Mouse (Mus musculus) spleen, adult 2 months (tissue): ENCODE results near the gene Plpp2. TPM values are rescaled to one million over a fixed set of nuclear protein-coding genes. Genes with fewer than 3 reads are reported as not detected.
A peak's percentile ranks its signal among the peaks of the same experiment; 100 is the strongest.

Source experiments
- DNase-seq, 2 experiments: peaks; one replicate each; pipeline versions ENCODE4 v3.0.0 to v3.0.0-alpha.2; 2012 to 2021; ENCODE audit warnings: low spot score in 2 of 2, low read depth in 1 of 2
- H3K27ac ChIP-seq: fragments of 200-500 bp; 2 replicates; pipeline ENCODE4 v1.5.1; 2012; ENCODE audit warnings: low read length, inconsistent platforms; ENCODE audit not compliant: insufficient read depth
- H3K27me3 ChIP-seq: fragments of 200-500 bp; 2 replicates; pipeline ENCODE4 v1.6.1; 2012; ENCODE audit warnings: mild to moderate bottlenecking, moderate library complexity, low read length, inconsistent platforms; ENCODE audit not compliant: control insufficient read depth, insufficient read depth
- H3K36me3 ChIP-seq: fragments of 200-500 bp; 2 replicates; pipeline ENCODE4 v1.6.1; 2012; ENCODE audit warnings: mild to moderate bottlenecking, low read length, inconsistent platforms; ENCODE audit not compliant: control insufficient read depth, insufficient read depth
- H3K4me1 ChIP-seq: fragments of 200-500 bp; 2 replicates; pipeline ENCODE4 v1.6.1; 2011; ENCODE audit warnings: inconsistent platforms; ENCODE audit not compliant: control insufficient read depth, insufficient read depth, insufficient read length
- H3K4me3 ChIP-seq: fragments of 200-500 bp; 2 replicates; pipeline ENCODE4 v1.5.1; 2011; ENCODE audit warnings: mild to moderate bottlenecking, inconsistent platforms; ENCODE audit not compliant: insufficient read depth, insufficient read length; ENCODE audit errors: extremely low read depth
- CTCF ChIP-seq: fragments of 200-500 bp; IDR thresholded peaks from 2 replicates; pipeline ENCODE4 v1.5.1; 2011; ENCODE audit warnings: mild to moderate bottlenecking, inconsistent platforms; ENCODE audit not compliant: insufficient read depth, insufficient read length, insufficient replicate concordance; ENCODE audit errors: extremely low read depth
- POLR2A ChIP-seq: fragments of 200-500 bp; IDR thresholded peaks from 2 replicates; pipeline ENCODE4 v1.6.1; 2011; ENCODE audit warnings: low read depth, low read length, inconsistent platforms
- WGBS: fragments of 180-500 bp; shearing (Covaris S2); methylation state at CpG from one replicate; pipeline ENCODE4 v1.1.7; 2018; 5-methylcytosine and 5-hydroxymethylcytosine counted together
- polyA plus RNA-seq: library from polyadenylated mRNA; depleted of rRNA; stranded (reverse); fragments of >200 nt; gene quantifications from 2 replicates; pipeline ENCODE4 v1.2.3, GENCODE M21; 2012; rRNA removed

The Plpp2 gene
- 6.7 and 8.9 TPM in 2 replicates for polyA plus RNA-seq

DNA sequence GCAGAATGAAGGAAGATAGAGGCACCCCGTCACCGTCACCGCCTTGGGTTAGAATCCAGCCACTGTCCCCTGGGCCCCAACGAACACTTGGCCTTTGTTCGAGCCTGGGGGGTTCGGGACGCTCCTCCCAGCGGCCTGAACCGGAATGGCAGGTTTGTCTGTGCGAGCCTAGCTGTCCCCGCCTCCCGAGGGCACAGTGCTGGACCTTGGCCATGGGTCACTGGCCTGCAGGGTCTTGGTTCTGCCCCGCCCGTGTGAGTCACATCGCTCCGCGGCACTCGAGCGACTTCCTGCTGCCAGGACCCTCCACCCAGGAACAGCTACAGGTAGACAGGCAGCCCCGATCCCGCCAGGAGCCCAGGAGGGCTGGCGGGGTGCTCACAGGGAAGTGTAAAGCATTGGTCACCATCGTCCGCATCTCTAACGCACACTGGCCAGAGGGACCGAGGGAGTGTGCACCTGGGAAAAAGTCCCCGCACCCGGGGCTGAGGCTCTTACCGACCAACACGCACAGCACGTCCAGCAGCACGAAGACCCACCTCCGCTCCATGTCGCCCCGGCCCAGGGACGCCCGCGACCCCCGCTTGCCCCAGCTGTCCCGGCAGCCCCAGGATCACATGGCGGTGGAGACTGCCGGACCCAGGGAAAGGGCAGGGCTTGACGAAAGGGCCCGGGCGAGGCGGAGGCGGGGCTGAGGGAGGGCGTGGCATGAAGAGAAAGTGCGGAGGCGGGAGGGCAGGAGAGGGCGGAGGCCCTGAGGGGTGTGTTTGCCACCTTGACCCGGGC is at the start of gene Plpp2:
Gene Plpp2 (minus strand): TSS at position 671 of the 786 bp plus-strand sequence.
- Histone ChIP-seq H3K27me3 (no peaks in the 10 kb centered on the region), H3K27ac (no peak within 1 kb of the TSS), H3K4me1 (peaks cover 5% of the 10 kb centered on the region; the same call in 1 of the 2 replicates), H3K4me3 (peak within 1 kb of the TSS; percentile 80), H3K36me3 (no peaks in the 10 kb centered on the region)
- WGBS, result 2% methylated on average over 49 of the region's 52 CpGs
- peak in 1 of 2 experiments; percentile 74 for DNase-seq
- TF ChIP-seq POLR2A, result no peak
- peak; percentile 48; the same call in 1 of the 2 replicates for TF ChIP-seq CTCF

DNA sequence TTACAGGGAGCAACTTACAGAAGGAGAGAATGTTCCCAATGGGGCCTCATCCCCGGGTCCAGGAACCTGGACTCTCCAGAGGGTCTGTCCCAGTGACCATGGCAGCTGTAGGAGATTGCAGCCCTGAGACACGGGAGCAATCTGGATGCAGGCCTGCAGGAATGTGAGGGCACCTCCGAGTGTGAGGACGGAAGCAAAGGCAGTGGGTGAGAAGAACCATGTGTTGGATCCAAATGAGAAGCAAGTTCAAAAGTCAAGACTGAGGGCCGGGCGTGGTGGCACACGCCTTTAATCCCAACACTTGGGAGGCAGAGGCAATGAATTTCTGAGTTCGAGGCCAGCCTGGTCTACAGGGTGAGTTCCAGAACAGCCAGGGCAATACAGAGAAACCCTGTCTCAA is 47.9 kb upstream of the Plpp2 start:
- H3K27ac ChIP-seq, result no peak overlapping the region
- no peaks in the 10 kb centered on the region for H3K27me3 ChIP-seq
- 88% methylated on average over 8 of the region's 8 CpGs for WGBS
- peaks cover 8% of the 10 kb centered on the region; the same call in 1 of the 2 replicates for H3K4me1 ChIP-seq
- TF ChIP-seq POLR2A (no peak), CTCF (no peak)
- no peak for DNase-seq
- no peak overlapping the region for H3K4me3 ChIP-seq
- no peaks in the 10 kb centered on the region for H3K36me3 ChIP-seq

DNA sequence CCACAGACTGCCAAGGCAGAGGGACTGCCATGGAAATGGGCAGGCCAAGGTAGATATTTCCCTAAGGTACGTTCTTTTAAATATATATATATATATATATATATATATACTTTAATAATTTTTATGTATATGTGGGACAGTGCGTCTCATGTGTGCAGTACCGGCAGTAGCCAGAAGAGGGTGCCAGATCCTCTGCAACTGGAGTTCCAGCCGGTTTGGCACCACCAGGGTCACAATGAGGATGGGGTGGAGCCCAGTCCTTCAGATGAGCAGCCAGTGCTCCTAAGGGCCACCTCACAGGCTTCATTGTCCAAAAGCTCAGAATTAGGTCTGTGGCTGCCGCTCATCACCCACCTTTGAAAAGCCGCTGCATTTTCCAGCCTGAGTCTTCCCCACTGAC is 47.2 kb upstream of the Plpp2 start:
- Histone ChIP-seq H3K4me3 (no peak overlapping the region), H3K27me3 (no peaks in the 10 kb centered on the region), H3K4me1 (peaks cover 8% of the 10 kb centered on the region; the same call in 1 of the 2 replicates), H3K36me3 (no peaks in the 10 kb centered on the region), H3K27ac (no peak overlapping the region)
- WGBS, result 61% methylated on average over 6 of the region's 6 CpGs
- DNase-seq, result peak in 1 of 2 experiments; percentile 7
- TF ChIP-seq POLR2A (no peak), CTCF (peak; percentile 41; the same call in 1 of the 2 replicates)

DNA sequence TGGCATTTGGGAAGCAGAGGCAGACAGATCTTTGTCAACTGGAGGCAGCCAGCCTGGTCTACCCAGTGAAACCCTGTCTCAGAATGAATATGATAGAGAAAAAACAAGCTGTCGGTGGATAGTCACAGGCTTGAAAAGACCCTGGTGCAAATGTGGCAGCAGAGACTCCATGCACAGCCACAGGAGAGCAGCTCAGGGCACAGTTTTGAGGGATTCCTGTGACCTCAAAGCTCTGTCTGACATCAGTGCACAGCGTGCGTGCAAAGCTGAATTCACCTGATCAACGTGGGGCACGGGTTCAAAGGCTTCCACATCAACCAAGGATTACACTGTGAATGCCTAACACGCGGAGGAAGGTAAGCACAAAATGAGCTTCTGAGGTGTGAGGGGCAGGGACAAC is 46.8 kb upstream of the Plpp2 start:
- 80% methylated on average over 7 of the region's 7 CpGs for WGBS
- no peak overlapping the region for H3K4me3 ChIP-seq
- H3K4me1 ChIP-seq, result peaks cover 8% of the 10 kb centered on the region; the same call in 1 of the 2 replicates
- TF ChIP-seq POLR2A (no peak), CTCF (no peak)
- H3K27me3 ChIP-seq, result no peaks in the 10 kb centered on the region
- H3K36me3 ChIP-seq, result no peaks in the 10 kb centered on the region
- no peak for DNase-seq
- H3K27ac ChIP-seq, result no peak overlapping the region

DNA sequence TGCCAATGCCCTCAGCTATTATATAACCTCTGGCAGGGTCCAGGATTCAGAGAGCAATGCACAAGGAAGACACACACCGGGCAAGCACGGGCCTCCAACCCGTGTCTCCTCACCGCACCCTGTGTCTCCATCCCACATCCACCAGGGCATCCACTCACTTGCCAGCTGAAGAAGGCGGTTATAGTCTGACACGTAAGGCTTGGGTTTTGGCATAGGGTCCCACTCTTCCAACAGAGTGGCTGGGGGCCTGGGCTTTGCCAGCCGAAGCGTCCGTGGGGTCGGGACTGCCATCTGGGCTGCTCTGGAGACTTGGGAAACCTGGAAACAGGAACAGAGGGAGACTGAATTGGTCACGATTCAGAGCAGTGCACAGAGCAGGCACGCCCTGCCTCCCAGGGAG is 46.2 kb upstream of the Plpp2 start:
- Histone ChIP-seq H3K4me1 (peaks cover 6% of the 10 kb centered on the region; the same call in 1 of the 2 replicates), H3K4me3 (no peak overlapping the region), H3K36me3 (no peaks in the 10 kb centered on the region), H3K27me3 (no peaks in the 10 kb centered on the region), H3K27ac (no peak overlapping the region)
- TF ChIP-seq CTCF (no peak), POLR2A (no peak)
- 85% methylated on average over 12 of the region's 12 CpGs for WGBS
- DNase-seq, result no peak

DNA sequence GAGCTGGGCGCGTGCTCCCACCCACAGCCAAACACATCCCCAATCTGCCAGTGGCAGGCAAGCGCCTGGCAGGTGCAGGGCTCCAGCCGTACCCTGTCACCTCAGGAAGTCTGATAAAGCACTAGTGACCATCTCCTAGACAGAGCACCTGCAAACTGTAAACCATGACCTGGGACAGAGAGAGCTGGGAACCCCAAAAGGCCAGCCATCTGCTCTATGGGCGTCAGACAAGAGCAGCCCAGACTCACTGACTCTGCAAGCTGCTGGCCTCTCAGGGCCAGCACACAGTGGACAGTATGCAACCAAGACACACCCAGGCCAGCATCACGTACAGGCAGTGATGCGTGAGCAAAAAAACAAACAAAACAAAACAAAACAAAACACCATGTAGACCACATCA is 45.3 kb upstream of the Plpp2 start:
- no peaks in the 10 kb centered on the region for H3K4me1 ChIP-seq
- DNase-seq, result no peak
- H3K4me3 ChIP-seq, result no peak overlapping the region
- no peaks in the 10 kb centered on the region for H3K36me3 ChIP-seq
- WGBS, result 73% methylated on average over 7 of the region's 7 CpGs
- H3K27me3 ChIP-seq, result no peaks in the 10 kb centered on the region
- no peak for TF ChIP-seq POLR2A
- no peak for TF ChIP-seq CTCF
- H3K27ac ChIP-seq, result no peak overlapping the region

DNA sequence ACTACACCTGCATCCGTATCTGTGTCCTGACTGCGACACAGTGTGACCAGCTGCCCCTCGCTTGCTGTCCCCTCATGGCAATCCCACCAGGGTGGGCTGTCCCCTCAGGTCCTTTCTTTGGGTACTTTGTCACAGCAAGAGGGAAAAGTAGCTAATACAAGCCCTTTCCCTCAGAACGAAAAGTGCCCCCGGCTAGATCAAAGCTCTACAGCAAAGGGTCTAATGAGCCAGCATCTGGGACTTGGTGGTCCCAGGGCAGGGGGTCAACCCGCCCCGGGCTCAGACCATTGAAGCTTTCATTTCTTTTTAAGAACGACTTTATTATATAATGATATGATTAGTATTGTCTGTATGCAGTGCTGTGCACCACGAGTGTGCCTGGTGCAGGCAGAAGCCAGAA is 44.7 kb upstream of the Plpp2 start:
- H3K4me1 ChIP-seq, result no peaks in the 10 kb centered on the region
- TF ChIP-seq CTCF, result no peak
- TF ChIP-seq POLR2A, result no peak
- WGBS, result 84% methylated on average over 9 of the region's 9 CpGs
- H3K36me3 ChIP-seq, result no peaks in the 10 kb centered on the region
- no peaks in the 10 kb centered on the region for H3K27me3 ChIP-seq
- H3K4me3 ChIP-seq, result no peak overlapping the region
- H3K27ac ChIP-seq, result no peak overlapping the region
- no peak for DNase-seq
